Mouse (Mus musculus): Measurements from ENCODE around the gene Limch1.

- no peak for TF ChIP-seq CTCF (IDR thresholded peaks at IDR 0.05; ENCODE audit: low read depth)
- peak; percentile 13; the same call in 1 of the 2 replicates for TF ChIP-seq EP300 (IDR thresholded peaks at IDR 0.05; ENCODE audit: low read depth)
Measured at GRCm38 (mm10) chr5:66768034-66768433, 22.4 kb downstream of the Limch1 start.

Data from liver, embryonic 14.5 days (tissue).